Mouse (Mus musculus) spleen, adult 2 months (tissue): ENCODE data around the gene Ccdc12. TPM values are rescaled to one million over a fixed set of nuclear protein-coding genes. Genes with fewer than 3 reads are reported as not detected.

Source experiments
- DNase-seq, 2 experiments: peaks; one replicate each; pipeline versions ENCODE4 v3.0.0 to v3.0.0-alpha.2; 2012 to 2021; ENCODE audit warnings: low spot score in 2 of 2, low read depth in 1 of 2
- H3K27ac ChIP-seq: fragments of 200-500 bp; 2 replicates; pipeline ENCODE4 v1.5.1; 2012; ENCODE audit warnings: low read length, inconsistent platforms; ENCODE audit not compliant: insufficient read depth
- H3K27me3 ChIP-seq: fragments of 200-500 bp; 2 replicates; pipeline ENCODE4 v1.6.1; 2012; ENCODE audit warnings: mild to moderate bottlenecking, moderate library complexity, low read length, inconsistent platforms; ENCODE audit not compliant: control insufficient read depth, insufficient read depth
- H3K36me3 ChIP-seq: fragments of 200-500 bp; 2 replicates; pipeline ENCODE4 v1.6.1; 2012; ENCODE audit warnings: mild to moderate bottlenecking, low read length, inconsistent platforms; ENCODE audit not compliant: control insufficient read depth, insufficient read depth
- H3K4me1 ChIP-seq: fragments of 200-500 bp; 2 replicates; pipeline ENCODE4 v1.6.1; 2011; ENCODE audit warnings: inconsistent platforms; ENCODE audit not compliant: control insufficient read depth, insufficient read depth, insufficient read length
- H3K4me3 ChIP-seq: fragments of 200-500 bp; 2 replicates; pipeline ENCODE4 v1.5.1; 2011; ENCODE audit warnings: mild to moderate bottlenecking, inconsistent platforms; ENCODE audit not compliant: insufficient read depth, insufficient read length; ENCODE audit errors: extremely low read depth
- CTCF ChIP-seq: fragments of 200-500 bp; IDR thresholded peaks from 2 replicates; pipeline ENCODE4 v1.5.1; 2011; ENCODE audit warnings: mild to moderate bottlenecking, inconsistent platforms; ENCODE audit not compliant: insufficient read depth, insufficient read length, insufficient replicate concordance; ENCODE audit errors: extremely low read depth
- POLR2A ChIP-seq: fragments of 200-500 bp; IDR thresholded peaks from 2 replicates; pipeline ENCODE4 v1.6.1; 2011; ENCODE audit warnings: low read depth, low read length, inconsistent platforms
- WGBS: fragments of 180-500 bp; shearing (Covaris S2); methylation state at CpG from one replicate; pipeline ENCODE4 v1.1.7; 2018; 5-methylcytosine and 5-hydroxymethylcytosine counted together
- polyA plus RNA-seq: library from polyadenylated mRNA; depleted of rRNA; stranded (reverse); fragments of >200 nt; gene quantifications from 2 replicates; pipeline ENCODE4 v1.2.3, GENCODE M21; 2012

Ccdc12 gene
- polyA plus RNA-seq, 1 experiment: 103 TPM

DNA sequence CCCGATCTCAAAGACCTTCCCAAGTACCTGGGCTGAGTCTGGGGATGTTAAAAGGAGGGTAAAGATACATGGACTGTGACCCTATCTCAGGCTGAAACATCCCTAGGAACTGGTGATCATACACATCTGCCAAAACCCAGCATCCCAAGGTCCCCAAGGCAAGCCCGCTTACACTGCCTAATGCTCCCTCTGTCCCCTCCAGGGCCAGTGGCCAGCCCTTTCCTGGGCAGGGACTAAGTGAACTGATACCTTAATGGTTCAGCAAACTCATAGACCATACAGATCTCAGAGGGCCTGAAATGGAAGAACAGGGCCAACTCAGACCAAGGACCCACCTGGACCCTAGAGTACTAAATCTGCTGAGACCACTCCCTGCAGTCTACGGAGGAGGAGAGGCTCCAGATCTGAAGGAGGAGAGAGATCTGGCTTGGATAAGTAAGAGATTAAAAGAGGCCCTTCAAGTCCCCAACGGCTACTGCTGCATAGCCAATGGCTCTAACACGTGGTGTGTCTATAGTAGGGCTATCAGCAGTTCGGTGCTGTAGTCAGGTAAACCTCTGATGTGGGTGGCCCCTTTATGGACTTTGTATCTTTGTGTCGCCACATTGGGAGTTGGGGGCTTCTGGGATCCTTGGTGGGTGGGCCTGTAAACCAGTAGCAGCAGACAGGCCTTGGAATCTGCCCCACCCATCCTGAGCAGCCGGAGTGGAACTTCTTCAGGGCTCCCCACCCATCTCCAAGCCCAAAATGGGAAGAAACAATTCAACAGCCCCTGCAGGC, 32.7 kb upstream of the Ccdc12 start:
- no peak overlapping the region for H3K4me3 ChIP-seq

DNA sequence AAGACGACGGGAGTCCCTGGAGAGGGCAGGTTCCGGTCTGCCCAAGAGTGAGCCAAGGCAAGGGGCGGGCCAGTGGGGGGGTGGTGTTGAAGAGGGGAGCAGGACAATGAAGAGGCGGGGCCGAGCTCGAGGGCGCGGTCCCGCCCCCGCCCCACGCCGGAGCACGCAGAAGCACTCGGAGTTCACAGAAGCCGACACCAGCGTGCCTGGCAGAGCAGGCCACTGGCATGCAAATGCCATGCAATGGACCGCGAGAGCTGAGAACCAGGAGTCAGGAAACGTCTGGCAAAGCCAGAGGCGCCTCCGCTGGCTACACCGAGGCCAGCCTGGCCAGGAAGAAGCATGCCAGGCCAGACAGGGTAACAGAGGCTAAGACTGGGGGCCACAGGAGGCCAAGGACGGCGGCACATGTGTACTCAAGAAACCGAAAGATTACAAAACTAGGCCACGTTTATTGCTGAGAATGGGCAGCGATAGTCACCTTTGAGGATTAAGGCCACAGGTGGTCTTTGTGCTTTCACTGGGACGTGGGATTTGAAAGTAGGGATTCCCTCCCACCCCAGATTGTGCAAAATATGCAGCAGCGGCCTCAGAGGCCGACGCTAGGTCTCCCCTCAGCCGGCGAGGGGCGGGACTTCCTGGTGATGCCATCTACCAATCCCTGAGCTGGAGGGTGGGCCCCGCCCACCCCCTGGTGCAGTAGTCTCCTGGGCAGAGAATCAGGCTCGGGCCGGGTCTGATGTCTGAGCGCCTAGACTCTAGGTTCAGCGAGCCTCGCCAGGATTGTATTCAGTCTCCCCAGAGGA, 31.7 kb upstream of the Ccdc12 start, which contains the start of gene Nradd:
Nradd (minus strand) TSS at position 92 of the 806 bp plus-strand sequence.
- peak within 1 kb of the TSS; percentile 30; the same call in 1 of the 2 replicates for H3K27ac ChIP-seq
- H3K36me3 ChIP-seq: peaks cover 27% of the 10 kb centered on the region
- peaks cover 4% of the 10 kb centered on the region; the same call in 1 of the 2 replicates for H3K4me1 ChIP-seq
- H3K4me3 ChIP-seq: peak within 1 kb of the TSS; percentile 53; the same call in 1 of the 2 replicates
- DNase-seq: peak; percentile 25 to 49
- 46% methylated on average over 41 of the region's 41 CpGs for WGBS
- H3K27me3 ChIP-seq: no peaks in the 10 kb centered on the region
- TF ChIP-seq CTCF (no peak), POLR2A (no peak)

More for the DNA sequence above, 32.7 kb upstream of the Ccdc12 start:
- no peak overlapping the region for H3K27ac ChIP-seq
- WGBS: 86% methylated on average over 8 of the region's 8 CpGs
- no peaks in the 10 kb centered on the region for H3K27me3 ChIP-seq
- no peak for DNase-seq
- peaks cover 27% of the 10 kb centered on the region for H3K36me3 ChIP-seq
- peaks cover 4% of the 10 kb centered on the region; the same call in 1 of the 2 replicates for H3K4me1 ChIP-seq
- TF ChIP-seq POLR2A (no peak), CTCF (no peak)

DNA sequence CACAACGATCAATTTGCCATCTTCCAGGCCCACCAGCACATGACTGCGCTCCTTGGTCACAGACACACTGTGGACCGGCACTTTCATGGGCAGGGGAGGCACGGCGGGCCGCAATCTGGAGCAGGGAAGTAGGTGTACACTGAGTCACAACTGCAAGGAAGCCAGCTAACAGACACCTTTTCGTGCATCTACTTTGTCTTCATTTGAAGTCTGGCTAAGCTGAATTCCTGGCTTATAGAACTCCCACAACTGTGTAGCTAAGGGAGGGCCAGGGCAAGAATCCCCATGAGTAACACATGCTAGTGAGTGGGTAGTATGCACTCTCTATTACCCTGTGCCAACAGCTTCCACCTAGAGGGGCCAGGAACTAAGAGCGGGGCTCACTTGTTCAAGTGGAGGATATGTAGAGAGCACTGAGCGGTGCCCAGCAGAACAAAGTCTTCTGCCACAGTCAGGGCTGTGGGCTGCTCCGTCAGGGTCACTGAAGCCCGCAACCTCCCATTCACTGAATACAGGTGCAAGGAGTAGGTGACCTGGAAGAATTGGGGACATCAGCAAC, 30.9 kb upstream of the Ccdc12 start:
- no peak overlapping the region for H3K4me3 ChIP-seq
- WGBS: 90% methylated on average over 11 of the region's 11 CpGs
- H3K36me3 ChIP-seq: peaks cover 32% of the 10 kb centered on the region
- no peak for DNase-seq
- no peak overlapping the region for H3K27ac ChIP-seq
- no peaks in the 10 kb centered on the region for H3K27me3 ChIP-seq
- TF ChIP-seq POLR2A (no peak), CTCF (no peak)
- H3K4me1 ChIP-seq: peaks cover 4% of the 10 kb centered on the region; the same call in 1 of the 2 replicates

DNA sequence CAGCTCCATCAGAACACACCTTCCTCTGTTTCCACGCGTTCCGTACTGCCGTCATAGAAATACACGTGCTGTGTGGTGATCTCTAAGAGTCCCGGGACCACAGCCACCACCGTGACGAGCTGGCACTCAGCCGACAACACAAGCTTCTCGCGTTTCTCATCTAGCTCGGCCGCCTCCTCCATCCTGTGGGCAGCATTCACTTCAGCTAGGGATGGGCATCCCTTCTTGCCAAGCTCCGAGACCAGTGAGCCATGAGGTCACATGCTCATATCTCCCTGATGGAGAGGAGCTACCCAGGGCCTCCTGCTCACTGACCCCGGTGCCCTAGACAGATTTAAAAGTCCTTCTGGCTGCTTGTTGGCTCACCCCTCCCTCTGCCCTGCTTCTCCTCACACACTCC, 26.1 kb upstream of the Ccdc12 start:
- no peak for TF ChIP-seq POLR2A
- Histone ChIP-seq H3K27ac (no peak overlapping the region), H3K4me3 (no peak overlapping the region), H3K36me3 (peaks cover 44% of the 10 kb centered on the region), H3K27me3 (no peaks in the 10 kb centered on the region), H3K4me1 (peaks cover under 1% of the 10 kb centered on the region; the same call in 1 of the 2 replicates)
- DNase-seq: no peak
- 93% methylated on average over 15 of the region's 15 CpGs for WGBS

DNA sequence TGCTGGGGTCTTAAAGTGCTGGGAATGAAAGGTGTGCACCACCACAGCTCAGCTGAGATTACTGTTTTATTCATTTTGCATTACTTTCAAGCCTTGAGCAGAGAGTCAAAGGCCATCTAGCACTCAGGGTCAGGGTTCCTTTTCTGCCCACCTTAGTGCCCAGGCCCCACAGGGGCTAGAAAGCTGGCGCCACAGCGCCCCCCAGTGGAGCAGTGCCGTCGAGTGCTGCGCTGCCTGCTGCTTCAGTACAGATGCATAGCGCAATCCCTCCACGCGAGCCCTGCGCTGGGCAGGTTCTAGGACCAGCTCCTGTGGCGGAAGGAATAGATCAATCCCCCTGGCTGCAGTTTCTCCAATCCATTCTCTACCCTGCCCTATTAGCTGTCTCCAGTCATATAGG, 25.1 kb upstream of the Ccdc12 start:
- H3K4me1 ChIP-seq: no peaks in the 10 kb centered on the region
- peaks cover 42% of the 10 kb centered on the region for H3K36me3 ChIP-seq
- no peak overlapping the region for H3K27ac ChIP-seq
- H3K4me3 ChIP-seq: no peak overlapping the region
- no peaks in the 10 kb centered on the region for H3K27me3 ChIP-seq
- peak in 1 of 2 experiments; percentile 40 for DNase-seq
- TF ChIP-seq CTCF (peak; percentile 51; the same call in 1 of the 2 replicates), POLR2A (no peak)
- 80% methylated on average over 10 of the region's 10 CpGs for WGBS

DNA sequence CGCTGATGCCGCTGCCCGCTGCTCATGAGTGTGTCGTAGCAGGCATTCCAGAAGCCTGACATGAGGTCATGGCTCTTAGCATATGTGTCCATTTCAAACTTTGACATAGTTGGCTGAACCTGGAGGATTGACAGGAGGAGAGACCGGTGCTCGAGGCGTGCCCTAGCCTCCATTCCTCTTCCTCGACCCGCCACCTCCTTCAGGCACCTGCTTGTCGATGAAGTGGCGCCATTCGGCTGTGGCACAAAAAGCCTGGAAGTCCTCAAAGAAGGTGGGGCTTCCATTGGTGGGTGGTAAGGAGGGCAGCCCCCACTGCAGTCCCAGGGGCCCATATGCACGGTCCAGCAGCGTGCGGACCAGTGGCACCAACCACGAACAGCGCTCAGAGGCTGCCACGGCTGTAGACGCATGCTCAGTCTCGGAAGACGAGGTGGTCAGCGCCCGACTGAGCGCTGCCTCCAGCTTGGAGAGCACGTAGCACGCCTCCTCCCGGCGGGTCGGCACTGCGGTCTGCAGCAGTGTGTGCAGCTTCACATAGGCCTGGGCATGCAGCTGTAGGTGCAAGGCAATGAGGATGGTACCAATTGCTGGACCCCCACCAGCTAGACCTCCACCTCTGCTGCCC, 24.5 kb upstream of the Ccdc12 start:
- DNase-seq: no peak
- Histone ChIP-seq H3K27ac (no peak overlapping the region), H3K27me3 (no peaks in the 10 kb centered on the region), H3K36me3 (peaks cover 45% of the 10 kb centered on the region), H3K4me1 (no peaks in the 10 kb centered on the region), H3K4me3 (no peak overlapping the region)
- WGBS: 93% methylated on average over 30 of the region's 30 CpGs
- TF ChIP-seq POLR2A: no peak
- no peak for TF ChIP-seq CTCF
